In genomic region chr7:101965606-101966005, GRCm38 (mm10) we compare ENCODE assay signal across 12 mouse cellular contexts. TPM values are rescaled to one million over a fixed set of nuclear protein-coding genes. Genes with fewer than 3 reads are reported as not detected.
DNase-seq lines count a peak whose midpoint lies in the region; ATAC-seq and TF ChIP-seq lines count a peak whose summit lies in the region.
"Had no signal": no experiment of that assay in that cellular context is flagged by ENCODE, and none has a peak within 500 bp of the region (broad histone marks: within the 10 kb centered on the region; RNA-seq: fewer than 3 reads in every experiment).

No protein-coding gene starts in this region.

- no peak overlapping the region for H3K4me2 ChIP-seq in liver, postnatal 0 days (ENCODE audit: low read depth, low read length)
- no peak overlapping the region for H3K4me2 ChIP-seq in forebrain, embryonic 15.5 days (replicated peaks)
- H3K4me2 ChIP-seq: neural tube, embryonic 12.5 days had no signal

- H3K4me1 ChIP-seq in liver, postnatal 0 days (ENCODE audit: insufficient read depth) = peaks cover 28% of the 10 kb centered on the region
- H3K4me1 ChIP-seq in forebrain, embryonic 15.5 days = peaks cover 21% of the 10 kb centered on the region
- peaks cover 23% of the 10 kb centered on the region for H3K4me1 ChIP-seq in forebrain, embryonic 10.5 days

- no peak for TF ChIP-seq CTCF in liver, postnatal 0 days (IDR thresholded peaks at IDR 0.05; ENCODE audit: low read depth)

- H3K4me3 ChIP-seq in liver, postnatal 0 days (ENCODE audit: low read depth, low read length) = no peak overlapping the region
- H3K4me3 ChIP-seq in forebrain, embryonic 15.5 days = no peak overlapping the region
- no peak overlapping the region for H3K4me3 ChIP-seq in forebrain, embryonic 10.5 days
- H3K4me3 ChIP-seq: erythroblast, embryonic 14.5 days; neural tube, embryonic 12.5 days had no signal

- no peaks in the 10 kb centered on the region for H3K27me3 ChIP-seq in liver, postnatal 0 days (ENCODE audit: insufficient read depth, low read length)
- no peaks in the 10 kb centered on the region for H3K27me3 ChIP-seq in forebrain, embryonic 15.5 days
- no peaks in the 10 kb centered on the region for H3K27me3 ChIP-seq in forebrain, embryonic 10.5 days (ENCODE audit: poor library complexity, severe bottlenecking)
- H3K27me3 ChIP-seq: neural tube, embryonic 12.5 days had no signal

- no peak overlapping the region for H3K9ac ChIP-seq in liver, postnatal 0 days (replicated peaks)
- H3K9ac ChIP-seq in forebrain, embryonic 15.5 days (replicated peaks) = no peak overlapping the region
- H3K9ac ChIP-seq: neural tube, embryonic 12.5 days had no signal

- peak overlapping the region; percentile 44; the same call in 1 of the 2 replicates for H3K27ac ChIP-seq in liver, postnatal 0 days (ENCODE audit: low read depth)
- H3K27ac ChIP-seq in forebrain, embryonic 15.5 days (replicated peaks) = no peak overlapping the region
- H3K27ac ChIP-seq in forebrain, embryonic 10.5 days = no peak overlapping the region
- H3K27ac ChIP-seq: neural tube, embryonic 12.5 days had no signal

- no peak for ATAC-seq in liver, postnatal 0 days
- no peak for ATAC-seq in forebrain, embryonic 15.5 days (replicated peaks)

- no peak for TF ChIP-seq EP300 in liver, postnatal 0 days (IDR thresholded peaks at IDR 0.05; ENCODE audit: low read depth)

- DNase-seq in 3134 (ENCODE audit: extremely low read depth, insufficient read length, low spot score) (peak; percentile 32), 416B (ENCODE audit: low read depth) (peak; percentile 93)
- peak; percentile 53 for DNase-seq in c-Kit-positive CD71-positive TER-119-positive erythroid progenitor cells, embryonic 14.5 days (ENCODE audit: low spot score)
- DNase-seq in liver, postnatal 0 days = no peak
- no peak for DNase-seq in B cell, adult 2 months
- no peak for DNase-seq in layer of hippocampus, postnatal 10 days (ENCODE audit: low spot score in 2 of 2)
- no peak for DNase-seq in forebrain, embryonic 10.5 days (ENCODE audit: extremely low spot score, low spot score)
- DNase-seq: cerebellum, postnatal 25 days had no signal

- H3K36me3 ChIP-seq in liver, postnatal 0 days (replicated peaks; ENCODE audit: insufficient read depth, low read length) = no peaks in the 10 kb centered on the region
- no peaks in the 10 kb centered on the region for H3K36me3 ChIP-seq in forebrain, embryonic 15.5 days
- H3K36me3 ChIP-seq in forebrain, embryonic 10.5 days (replicated peaks) = no peaks in the 10 kb centered on the region
- H3K36me3 ChIP-seq: neural tube, embryonic 12.5 days had no signal

- WGBS in liver, postnatal 0 days (ENCODE audit: insufficient replicate concordance) = 34% methylated on average over 2 of the region's 2 CpGs
- WGBS in forebrain, embryonic 15.5 days = 70% methylated on average over 2 of the region's 2 CpGs
- WGBS in forebrain, embryonic 10.5 days = 85% methylated on average over 2 of the region's 2 CpGs

- H3K9me3 ChIP-seq in liver, postnatal 0 days (ENCODE audit: low read length) = no peaks in the 10 kb centered on the region
- H3K9me3 ChIP-seq in forebrain, embryonic 15.5 days = no peaks in the 10 kb centered on the region
- H3K9me3 ChIP-seq in forebrain, embryonic 10.5 days = no peaks in the 10 kb centered on the region
- H3K9me3 ChIP-seq: neural tube, embryonic 12.5 days had no signal

RNA-seq across cellular contexts. Expression of gene Numa1, which starts 31.7 kb away (rescaled TPM):
- polyA plus RNA-seq in liver, postnatal 0 days (2015; fragmentation: Nextera tagmentation; extraction: Ambion mirVana) = 14.1 and 17.2 TPM in 2 replicates
- polyA plus RNA-seq in forebrain, embryonic 15.5 days (2015; fragmentation: Nextera tagmentation; extraction: Ambion mirVana) = 63.3 and 65.1 TPM in 2 replicates
- 10 to 100 TPM; 64.7 to 71.6 TPM for total RNA-seq in layer of hippocampus, postnatal 10 days (2021)
- 95.7 and 96.0 TPM in 2 replicates for polyA plus RNA-seq in forebrain, embryonic 10.5 days (2016; fragmentation: Nextera tagmentation; extraction: Ambion mirVana)

RNA-seq across cellular contexts. Expression of gene Lrrc51, which starts 31.9 kb away (rescaled TPM):
- polyA plus RNA-seq in liver, postnatal 0 days (2015; fragmentation: Nextera tagmentation; extraction: Ambion mirVana) = 2.5 and 3.1 TPM in 2 replicates
- 9.5 and 12.7 TPM in 2 replicates for polyA plus RNA-seq in forebrain, embryonic 15.5 days (2015; fragmentation: Nextera tagmentation; extraction: Ambion mirVana)
- total RNA-seq in layer of hippocampus, postnatal 10 days (2021) = 1 to 10 TPM; 5.2 to 6.5 TPM
- polyA plus RNA-seq in forebrain, embryonic 10.5 days (2016; fragmentation: Nextera tagmentation; extraction: Ambion mirVana) = 10.1 and 11.9 TPM in 2 replicates
- polyA plus RNA-seq: erythroblast, embryonic 14.5 days had no signal

RNA-seq across cellular contexts. Expression of gene Il18bp, which starts 52.9 kb away (rescaled TPM):
- 37.7 and 40.6 TPM in 2 replicates for polyA plus RNA-seq in liver, postnatal 0 days (2015; fragmentation: Nextera tagmentation; extraction: Ambion mirVana)
- polyA plus RNA-seq in forebrain, embryonic 15.5 days (2015; fragmentation: Nextera tagmentation; extraction: Ambion mirVana) = 3.4 and 4.4 TPM in 2 replicates
- 10 to 100 TPM; 11.1 to 11.9 TPM for total RNA-seq in layer of hippocampus, postnatal 10 days (2021)
- polyA plus RNA-seq in forebrain, embryonic 10.5 days (2016; fragmentation: Nextera tagmentation; extraction: Ambion mirVana) = 3.9 TPM in 2 replicates

RNA-seq across cellular contexts. Expression of gene Tomt, which starts 59.4 kb away (rescaled TPM):
- polyA plus RNA-seq in liver, postnatal 0 days (2015; fragmentation: Nextera tagmentation; extraction: Ambion mirVana) = 0.09 and 0.12 TPM in 2 replicates
- polyA plus RNA-seq in forebrain, embryonic 15.5 days (2015; fragmentation: Nextera tagmentation; extraction: Ambion mirVana) = 0.24 and 0.47 TPM in 2 replicates
- under 1 TPM in 1 of 2 experiments, not detected in 1; 0.11 TPM for total RNA-seq in layer of hippocampus, postnatal 10 days (2021)
- polyA plus RNA-seq in forebrain, embryonic 10.5 days (2016; fragmentation: Nextera tagmentation; extraction: Ambion mirVana) = 0.62 and 1.2 TPM in 2 replicates
- total RNA-seq: gastrocnemius, adult 18-20 months had no signal
- polyA plus RNA-seq: erythroblast, embryonic 14.5 days had no signal

RNA-seq across cellular contexts. Expression of gene Lamtor1, which starts 59.9 kb away (rescaled TPM):
- 61.5 and 62.2 TPM in 2 replicates for polyA plus RNA-seq in liver, postnatal 0 days (2015; fragmentation: Nextera tagmentation; extraction: Ambion mirVana)
- 165 and 167 TPM in 2 replicates for polyA plus RNA-seq in forebrain, embryonic 15.5 days (2015; fragmentation: Nextera tagmentation; extraction: Ambion mirVana)
- total RNA-seq in layer of hippocampus, postnatal 10 days (2021) = 10 to 100 TPM; 98.0 to 98.3 TPM
- polyA plus RNA-seq in forebrain, embryonic 10.5 days (2016; fragmentation: Nextera tagmentation; extraction: Ambion mirVana) = 157 and 165 TPM in 2 replicates

Comparison
In these comparisons a context has a peak if more than half of its experiments do, and no peak if none do; other contexts are left out.
1. DNase-seq: peak in 3134 (single experiment), 416B (single experiment) and c-Kit-positive CD71-positive TER-119-positive erythroid progenitor cells, embryonic 14.5 days (single experiment); none in liver, postnatal 0 days (single experiment), B cell, adult 2 months (0 of 2), layer of hippocampus, postnatal 10 days (0 of 2) and forebrain, embryonic 10.5 days (single experiment).